Mouse (Mus musculus): ENCODE data around the gene Fbxw5. TPM values are rescaled to one million over a fixed set of nuclear protein-coding genes. Genes with fewer than 3 reads are reported as not detected.

Fbxw5 gene
- total RNA-seq (2023) = 25.8 and 26.4 TPM in 2 replicates

GRCm38 (mm10) chr2:25500576-25501405 lies at the start of gene Fbxw5:
Fbxw5 (plus strand) TSS chr2:25500750.

GRCm38 (mm10) chr2:25456205-25456953 lies 44.2 kb upstream of the Fbxw5 start, which contains the start of gene Clic3:
Clic3 (plus strand) TSS chr2:25456838.

DNA sequence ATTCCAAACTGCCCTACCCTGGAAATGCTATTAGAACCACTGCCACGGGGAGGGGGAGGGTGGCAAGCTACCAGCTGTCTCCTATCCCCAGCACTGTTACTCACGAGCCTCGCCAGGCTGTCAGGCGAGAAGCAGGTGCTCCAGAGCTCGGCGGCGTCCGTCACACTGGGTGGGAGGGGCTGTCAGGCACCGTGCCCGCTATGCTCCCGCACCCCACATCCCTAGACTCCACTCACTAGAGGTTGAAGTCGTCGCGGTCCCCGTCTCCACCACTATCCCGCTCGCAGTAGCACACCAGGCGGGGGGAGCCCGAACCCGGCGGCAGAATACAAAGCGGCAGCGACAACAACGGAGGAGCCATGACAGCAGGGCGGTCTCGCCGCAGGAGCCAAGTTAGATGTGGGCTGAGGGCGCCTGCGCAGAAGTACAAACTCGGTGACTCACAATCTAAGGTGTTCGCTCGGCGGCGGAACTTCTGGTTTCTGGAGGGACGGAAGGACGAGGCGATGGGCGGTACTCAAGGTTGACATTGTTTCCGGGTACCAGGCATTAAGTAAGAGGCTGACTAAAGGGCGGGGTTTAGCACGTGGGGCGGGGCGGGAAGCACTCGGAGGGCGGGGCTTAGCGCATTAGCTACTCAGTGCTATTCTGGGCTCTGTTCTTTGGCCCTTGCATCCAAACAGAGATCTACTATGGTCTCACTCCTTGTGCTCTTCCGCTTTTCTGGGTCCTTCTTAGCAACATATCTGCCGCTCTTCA lies 39.8 kb upstream of the Fbxw5 start, which contains the start of gene Paxx:
Gene Paxx, minus strand, starts transcription at position 544 of the 759 bp plus-strand sequence.

GRCm38 (mm10) chr2:25469969-25470368 lies 30.6 kb upstream of the Fbxw5 start, which contains the start of gene Ptgds:
Ptgds (minus strand) TSS chr2:25470046.

DNA sequence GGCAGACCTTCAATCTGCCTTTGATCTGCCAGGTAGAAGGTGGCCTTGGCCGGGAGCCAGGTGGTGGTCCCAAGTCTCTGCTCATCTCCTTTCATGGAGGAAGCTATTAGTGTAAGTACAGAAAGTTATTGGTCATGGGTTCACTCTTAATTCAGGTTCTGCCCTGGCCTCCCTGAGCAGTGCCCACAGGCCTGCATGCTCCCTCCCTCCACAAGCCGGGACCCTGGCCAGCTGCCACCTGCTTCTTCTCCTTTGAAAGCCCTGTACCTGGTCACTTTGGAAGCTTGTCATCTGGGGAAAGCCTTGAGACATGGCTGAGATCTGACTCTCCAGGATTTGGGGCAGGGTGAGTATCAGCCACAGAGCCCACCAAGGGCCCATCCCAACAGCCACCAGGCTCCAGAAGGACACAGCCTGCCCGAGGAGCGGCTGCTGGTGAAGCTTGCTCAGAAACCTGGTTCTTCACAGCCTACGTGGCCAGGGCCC lies 7.0 kb upstream of the Fbxw5 start, which contains the start of gene Lcn12:
Gene Lcn12, minus strand, starts transcription at position 436 of the 486 bp plus-strand sequence.

GRCm38 (mm10) chr2:25501593-25502486 lies 1.3 kb downstream of the Fbxw5 start, which contains the start of gene C8g:
C8g (minus strand) TSS chr2:25501719.

DNA sequence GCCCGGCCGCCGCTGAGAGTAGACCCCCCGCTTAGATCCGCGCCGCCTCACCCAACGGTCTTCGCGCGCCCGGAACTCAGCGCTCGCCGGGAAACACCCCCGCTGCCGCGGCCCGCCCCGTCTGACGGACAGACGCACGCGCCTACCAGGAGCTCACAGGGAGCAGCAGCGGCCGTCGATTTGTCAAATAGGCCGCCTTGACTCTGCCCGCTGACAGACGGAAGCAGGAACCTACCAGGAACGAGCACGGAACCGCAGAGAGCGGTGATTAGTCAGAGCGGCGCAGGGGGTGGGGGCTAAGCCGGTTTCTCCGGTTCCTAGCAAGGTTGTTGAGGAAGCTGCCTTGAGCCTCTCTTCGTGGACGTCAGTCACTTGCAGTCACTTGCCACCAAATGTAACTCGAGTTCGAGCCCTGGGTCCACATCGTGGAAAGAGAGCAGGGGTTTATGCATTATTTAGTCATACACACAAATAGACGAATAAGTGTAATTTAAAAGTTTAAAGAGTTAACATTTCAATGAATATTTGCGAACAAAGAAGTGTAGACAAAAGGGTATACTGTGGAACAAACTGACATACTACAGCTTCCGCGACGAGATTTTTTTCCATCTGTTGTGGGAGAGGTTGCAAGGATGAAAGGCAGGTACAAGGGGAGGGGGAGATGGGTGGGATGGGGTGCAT lies 46.4 kb downstream of the Fbxw5 start, which contains the start of gene Traf2:
Gene Traf2, minus strand, starts transcription at position 130 of the 681 bp plus-strand sequence.

Other genes starting within 250 kb of the Fbxw5 start
- gene Tmem203, start 245.3 kb upstream of the Fbxw5 start, total RNA-seq (2023) = 18.5 and 30.7 TPM in 2 replicates
- gene Tprn, start 238.1 kb upstream of the Fbxw5 start, total RNA-seq (2023) = 7.5 and 9.1 TPM in 2 replicates
- gene Ssna1, start 228.3 kb upstream of the Fbxw5 start, total RNA-seq (2023) = 52.4 and 52.7 TPM in 2 replicates
- 71.6 and 79.3 TPM in 2 replicates for gene Anapc2, start 228.3 kb upstream of the Fbxw5 start, total RNA-seq (2023)
- gene Tmem210, start 212.6 kb upstream of the Fbxw5 start, total RNA-seq (2023) = not detected in 2 replicates
- not detected in 2 replicates for gene Lrrc26, start 210.8 kb upstream of the Fbxw5 start, total RNA-seq (2023)
- not detected in 2 replicates for gene Grin1, start 181.6 kb upstream of the Fbxw5 start, total RNA-seq (2023)
- gene Man1b1, start 168.4 kb upstream of the Fbxw5 start, total RNA-seq (2023) = 30.4 and 42.8 TPM in 2 replicates
- 13.5 and 19.6 TPM in 2 replicates for gene Dpp7, start 144.4 kb upstream of the Fbxw5 start, total RNA-seq (2023)
- gene Uap1l1, start 135.1 kb upstream of the Fbxw5 start, total RNA-seq (2023) = 24.2 and 29.5 TPM in 2 replicates
- 8.6 and 10.6 TPM in 2 replicates for gene Sapcd2, start 128.4 kb upstream of the Fbxw5 start, total RNA-seq (2023)
- gene Entpd2, start 104.9 kb upstream of the Fbxw5 start, total RNA-seq (2023) = not detected in 2 replicates
- gene Npdc1, start 101.4 kb upstream of the Fbxw5 start, total RNA-seq (2023) = not detected in 2 replicates
- 10.7 and 13.7 TPM in 2 replicates for gene Fut7, start 77.5 kb upstream of the Fbxw5 start, total RNA-seq (2023)
- gene Abca2, start 72.0 kb upstream of the Fbxw5 start, total RNA-seq (2023) = 19.6 and 21.3 TPM in 2 replicates
- not detected in 2 replicates for gene Clic3, start 43.9 kb upstream of the Fbxw5 start, total RNA-seq (2023)
- 43.8 and 56.9 TPM in 2 replicates for gene Paxx, start 39.7 kb upstream of the Fbxw5 start, total RNA-seq (2023)
- not detected in 2 replicates for gene Ptgds, start 30.7 kb upstream of the Fbxw5 start, total RNA-seq (2023)
- not detected in 2 replicates for gene Lcn12, start 6.8 kb upstream of the Fbxw5 start, total RNA-seq (2023)
- 1.2 TPM in 1 of 2 replicates, not detected in the other for gene C8g, start 969 bp downstream of the Fbxw5 start, total RNA-seq (2023)
- gene Traf2, start 46.2 kb downstream of the Fbxw5 start, total RNA-seq (2023) = 20.3 and 26.7 TPM in 2 replicates
- 56.8 and 74.8 TPM in 2 replicates for gene Edf1, start 57.1 kb downstream of the Fbxw5 start, total RNA-seq (2023)
- gene Mamdc4, start 74.1 kb downstream of the Fbxw5 start, total RNA-seq (2023) = 0.11 and 0.13 TPM in 2 replicates
- gene Phpt1, start 74.5 kb downstream of the Fbxw5 start, total RNA-seq (2023) = 5.6 and 6.0 TPM in 2 replicates
- gene Ajm1, start 81.0 kb downstream of the Fbxw5 start, total RNA-seq (2023) = 1.6 TPM in 1 of 2 replicates, not detected in the other
- gene Rabl6, start 107.8 kb downstream of the Fbxw5 start, total RNA-seq (2023) = 38.3 and 38.7 TPM in 2 replicates
- not detected in 2 replicates for gene Ccdc183, start 116.9 kb downstream of the Fbxw5 start, total RNA-seq (2023)
- 1.6 and 3.9 TPM in 2 replicates for gene Tmem141, start 121.3 kb downstream of the Fbxw5 start, total RNA-seq (2023)
- 0.29 TPM in 1 of 2 replicates, not detected in the other for gene Fcna, start 127.3 kb downstream of the Fbxw5 start, total RNA-seq (2023)
- not detected in 2 replicates for gene Lcn8, start 152.4 kb downstream of the Fbxw5 start, total RNA-seq (2023)
- gene Lcn5, start 157.2 kb downstream of the Fbxw5 start, total RNA-seq (2023) = not detected in 2 replicates
- not detected in 2 replicates for gene Lcn6, start 176.0 kb downstream of the Fbxw5 start, total RNA-seq (2023)
- not detected in 2 replicates for gene Lcn10, start 182.0 kb downstream of the Fbxw5 start, total RNA-seq (2023)
- not detected in 2 replicates for gene Obp2a, start 199.3 kb downstream of the Fbxw5 start, total RNA-seq (2023)
- gene Bmyc, start 206.0 kb downstream of the Fbxw5 start, total RNA-seq (2023) = 3.0 and 5.2 TPM in 2 replicates
- not detected in 2 replicates for gene Obp2b, start 236.3 kb downstream of the Fbxw5 start, total RNA-seq (2023)

Measured in neutrophil, adult 65 days (primary cell).